Mouse (Mus musculus) 3134 (cell line): ENCODE measurements around the gene Shq1.

Experiments
- DNase-seq: peaks from one replicate; pipeline ENCODE4 v3.0.0-alpha.2; 2011; ENCODE audit warnings: low spot score; ENCODE audit not compliant: insufficient read length; ENCODE audit errors: extremely low read depth

The Shq1 gene

GRCm38 (mm10) chr6:100538570-100538969 is 132.4 kb downstream of the Shq1 start:
- no peak for DNase-seq

- DNase-seq, result no peak
Measured at GRCm38 (mm10) chr6:100537987-100538386, 133.0 kb downstream of the Shq1 start.

GRCm38 (mm10) chr6:100537042-100537441 is 133.9 kb downstream of the Shq1 start:
- no peak for DNase-seq

GRCm38 (mm10) chr6:100533364-100533763 is 137.6 kb downstream of the Shq1 start:
- DNase-seq, result no peak

GRCm38 (mm10) chr6:100532326-100532725 is 138.6 kb downstream of the Shq1 start:
- DNase-seq, result peak; percentile 41

- DNase-seq, result no peak
Measured at GRCm38 (mm10) chr6:100529673-100530072, 141.3 kb downstream of the Shq1 start.

- no peak for DNase-seq
Measured at GRCm38 (mm10) chr6:100528556-100528955, 142.4 kb downstream of the Shq1 start.

GRCm38 (mm10) chr6:100527972-100528371 is 143.0 kb downstream of the Shq1 start:
- DNase-seq, result no peak

GRCm38 (mm10) chr6:100527161-100527560 is 143.8 kb downstream of the Shq1 start:
- no peak for DNase-seq

GRCm38 (mm10) chr6:100526066-100526465 is 144.9 kb downstream of the Shq1 start:
- peak; percentile 39 for DNase-seq

- DNase-seq, result no peak
Measured at GRCm38 (mm10) chr6:100525496-100525895, 145.5 kb downstream of the Shq1 start.

- DNase-seq, result no peak
Measured at GRCm38 (mm10) chr6:100522495-100522894, 148.5 kb downstream of the Shq1 start.

- DNase-seq, result no peak
Measured at GRCm38 (mm10) chr6:100521615-100522398, 149.2 kb downstream of the Shq1 start.

GRCm38 (mm10) chr6:100520558-100521099 is 150.3 kb downstream of the Shq1 start:
- no peak for DNase-seq

GRCm38 (mm10) chr6:100519837-100520236 is 151.1 kb downstream of the Shq1 start:
- no peak for DNase-seq
